Mouse (Mus musculus): ENCODE results near the gene Asb1.

DNA sequence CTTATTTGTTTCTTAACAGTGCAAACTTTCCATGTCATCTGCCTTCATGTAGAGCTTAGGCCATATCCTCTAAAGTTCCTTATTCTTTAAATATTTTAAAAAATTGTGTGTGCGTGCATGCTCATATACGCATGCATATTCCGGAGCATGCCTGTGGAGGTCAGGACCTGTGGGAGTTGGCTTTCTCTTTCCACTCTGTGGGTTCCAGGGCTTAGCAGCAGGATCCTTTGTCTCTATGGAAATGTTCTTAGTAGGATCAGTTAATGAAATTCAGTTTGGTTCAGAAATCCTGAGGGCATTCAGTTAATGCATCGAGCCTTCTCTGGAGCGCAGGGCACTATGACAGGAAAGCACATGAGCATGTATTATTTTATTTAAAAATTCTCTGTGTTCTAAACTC lies 7.2 kb downstream of the Asb1 start:
- TF ChIP-seq CTCF (IDR thresholded peaks at IDR 0.05; ENCODE audit: control insufficient read depth, insufficient read depth, insufficient replicate concordance, low read depth, low read length) (no peak), POLR2A (IDR thresholded peaks at IDR 0.05; ENCODE audit: control insufficient read depth, low read depth, low read length) (no peak)

Measured in testis, adult 2 months (tissue).